Mouse (Mus musculus) liver, adult (tissue): ENCODE data around the gene Olfr806.

Source experiments
- GATA4 ChIP-seq: IDR thresholded peaks from 2 replicates; pipeline ENCODE4 v1.6.1; 2014; ENCODE audit warnings: mild to moderate bottlenecking, low read length; ENCODE audit not compliant: insufficient replicate concordance

The Olfr806 gene

GRCm38 (mm10) chr10:129741821-129742220, at the start of gene Olfr806:
Olfr806 (minus strand) TSS chr10:129741921.
- TF ChIP-seq GATA4 = no peak

GRCm38 (mm10) chr10:129778123-129778522, 36.4 kb upstream of the Olfr806 start:
- no peak for TF ChIP-seq GATA4

- TF ChIP-seq GATA4 = no peak
Observed at GRCm38 (mm10) chr10:129774338-129774737, 32.6 kb upstream of the Olfr806 start, which contains the start of gene Olfr809. Olfr809 (plus strand) TSS chr10:129774638.

GRCm38 (mm10) chr10:129765182-129765581, 23.5 kb upstream of the Olfr806 start, which contains the start of gene Olfr808:
Olfr808 (plus strand) TSS chr10:129765482.
- TF ChIP-seq GATA4 = no peak

GRCm38 (mm10) chr10:129757693-129758092, 16.0 kb upstream of the Olfr806 start, which contains the start of gene Olfr807:
Olfr807 (minus strand) TSS chr10:129757793.
- no peak for TF ChIP-seq GATA4

- no peak for TF ChIP-seq GATA4
Observed at GRCm38 (mm10) chr10:129729275-129729674, 12.4 kb downstream of the Olfr806 start, which contains the start of gene Olfr805. Olfr805 (minus strand) TSS chr10:129729375.

- TF ChIP-seq GATA4 = no peak
Observed at GRCm38 (mm10) chr10:129702910-129703309, 38.8 kb downstream of the Olfr806 start, which contains the start of gene Olfr804. Olfr804 (plus strand) TSS chr10:129703210.

GRCm38 (mm10) chr10:129694186-129694585, 47.5 kb downstream of the Olfr806 start, which contains the start of gene Olfr803:
Olfr803 (minus strand) TSS chr10:129694286.
- no peak for TF ChIP-seq GATA4

GRCm38 (mm10) chr10:129688069-129688468, 53.7 kb downstream of the Olfr806 start, which contains the start of gene Olfr802:
Olfr802 (minus strand) TSS chr10:129688169.
- TF ChIP-seq GATA4 = no peak
